Mouse (Mus musculus) thymus, adult 2 months (tissue): ENCODE data around the gene Osbpl2.

Experiments
- CTCF ChIP-seq: fragments of 200-500 bp; IDR thresholded peaks from 2 replicates; pipeline ENCODE4 v1.5.1; 2012; ENCODE audit warnings: mild to moderate bottlenecking, control low read depth, low read length, moderate library complexity, borderline replicate concordance; ENCODE audit not compliant: control insufficient read depth, poor library complexity, insufficient read depth; ENCODE audit errors: extremely low read depth
- POLR2A ChIP-seq: fragments of 200-500 bp; IDR thresholded peaks from 2 replicates; pipeline ENCODE4 v1.6.1; 2012; ENCODE audit warnings: mild to moderate bottlenecking, low read length, control low read depth, moderate library complexity; ENCODE audit not compliant: control insufficient read depth, poor library complexity, insufficient read depth; ENCODE audit errors: extremely low read depth

DNA sequence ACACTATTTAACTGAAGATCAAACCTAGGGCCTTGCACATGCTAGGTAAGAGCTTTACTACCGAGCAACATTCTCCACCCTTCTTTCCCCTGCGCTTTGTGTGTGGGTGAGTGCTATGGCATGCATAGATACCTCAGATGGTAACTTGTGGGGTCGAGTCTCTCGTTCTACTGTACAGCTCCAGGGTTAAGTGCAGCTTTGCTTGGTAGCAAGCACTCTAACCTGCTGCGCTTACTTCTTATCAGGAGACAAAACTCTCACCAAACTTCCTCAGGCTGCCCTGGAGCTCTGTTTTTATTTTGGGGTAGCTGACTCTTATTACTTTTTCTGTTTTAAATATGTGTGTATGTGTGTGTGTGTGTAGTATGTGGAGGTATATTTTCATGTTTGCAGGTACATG lies 16.3 kb downstream of the Osbpl2 start:
- no peak for TF ChIP-seq POLR2A
- TF ChIP-seq CTCF, result no peak
